ENCODE assay signal across 13 mouse cellular contexts in genomic region chr17:71190589-71190988, GRCm38 (mm10). TPM values are rescaled to one million over a fixed set of nuclear protein-coding genes. Genes with fewer than 3 reads are reported as not detected.
DNase-seq lines count a peak whose midpoint lies in the region; ATAC-seq and TF ChIP-seq lines count a peak whose summit lies in the region.
"Had no signal": no experiment of that assay in that cellular context is flagged by ENCODE, and none has a peak within 500 bp of the region (broad histone marks: within the 10 kb centered on the region; RNA-seq: fewer than 3 reads in every experiment).

No protein-coding gene starts in this region.

- DNase-seq in spleen, postnatal 36 days (ENCODE audit: low spot score in 2 of 2) = peak; percentile 21 to 32
- DNase-seq in spleen, postnatal 14 days (ENCODE audit: low spot score in 2 of 2) = no peak
- no peak for DNase-seq in left cerebral cortex, adult 2 months (ENCODE audit: extremely low spot score in 1 of 2, low spot score in 2 of 2)
- DNase-seq in adrenal gland, adult 8-10 months = no peak
- DNase-seq: cerebellum, adult 11 months; embryo, embryonic 11 days; gastrocnemius, postnatal 25 days; layer of hippocampus, adult 9-11 months had no signal

- 82% methylated on average over 7 of the region's 7 CpGs for WGBS in heart, embryonic 12.5 days

- H3K4me2 ChIP-seq in heart, embryonic 12.5 days = no peak overlapping the region
- H3K4me2 ChIP-seq: hindbrain, embryonic 15.5 days had no signal

- no peak for TF ChIP-seq CTCF in left cerebral cortex, adult 2 months (IDR thresholded peaks at IDR 0.05)

- no peak overlapping the region for H3K4me3 ChIP-seq in left cerebral cortex, adult 2 months
- no peak overlapping the region for H3K4me3 ChIP-seq in heart, embryonic 12.5 days
- H3K4me3 ChIP-seq: hindbrain, embryonic 15.5 days had no signal

- no peak overlapping the region for H3K9ac ChIP-seq in heart, embryonic 12.5 days
- H3K9ac ChIP-seq: hindbrain, embryonic 15.5 days had no signal

- H3K36me3 ChIP-seq in heart, embryonic 12.5 days = no peaks in the 10 kb centered on the region
- H3K36me3 ChIP-seq: hindbrain, embryonic 15.5 days had no signal

- intact Hi-C loops in left cerebral cortex, adult 2 months (cut with DNase I) = no loop called here

- H3K27ac ChIP-seq in left cerebral cortex, adult 2 months = no peak overlapping the region; the same call in 1 of the 2 replicates
- H3K27ac ChIP-seq in heart, embryonic 12.5 days (ENCODE audit: poor library complexity, severe bottlenecking) = no peak overlapping the region
- H3K27ac ChIP-seq: hindbrain, embryonic 15.5 days; kidney, postnatal 0 days had no signal

- 0 out of 2 replicates have a peak, but pooled peaks cover 2% of the 10 kb centered on the region for H3K9me3 ChIP-seq in heart, embryonic 12.5 days (replicated peaks)
- H3K9me3 ChIP-seq: hindbrain, embryonic 15.5 days had no signal

- peaks cover 43% of the 10 kb centered on the region for H3K4me1 ChIP-seq in heart, embryonic 12.5 days (replicated peaks)

- no peaks in the 10 kb centered on the region for H3K27me3 ChIP-seq in heart, embryonic 12.5 days (replicated peaks)
- H3K27me3 ChIP-seq: hindbrain, embryonic 15.5 days had no signal

- peak; percentile 36 for ATAC-seq in granulocyte monocyte progenitor cell, adult 5-6 weeks (replicated peaks; ENCODE audit: poor library complexity, severe bottlenecking)
- peak; percentile 45; the same call in 1 of the 2 replicates for ATAC-seq in megakaryocyte, adult 5-6 weeks (ENCODE audit: poor library complexity, severe bottlenecking)
- no peak for ATAC-seq in heart, embryonic 12.5 days (ENCODE audit: insufficient number of reproducible peaks, low FRiP score)

RNA-seq across cellular contexts. Expression of gene Lpin2, which starts 8.2 kb away (rescaled TPM):
- total RNA-seq in granulocyte monocyte progenitor cell, adult 5-6 weeks (2014; fragmentation: Nextera tagmentation) = 27.0 and 27.9 TPM in 2 replicates
- 24.9 and 42.3 TPM in 2 replicates for total RNA-seq in granulocyte monocyte progenitor cell, adult 5-6 weeks (2017)
- total RNA-seq in megakaryocyte, adult 5-6 weeks (2015) = 21.7 and 25.3 TPM in 2 replicates
- 31.4 and 38.1 TPM in 2 replicates for total RNA-seq in megakaryocyte, adult 5-6 weeks (2017)
- 10 to 100 TPM; 85.2 to 86.5 TPM for total RNA-seq in left cerebral cortex, adult 2 months (2021)
- 22.1 and 23.8 TPM in 2 replicates for polyA plus RNA-seq in heart, embryonic 12.5 days (2016; fragmentation: Nextera tagmentation; extraction: Ambion mirVana)
- 10 to 100 TPM; 43.3 to 68.5 (median 55.2) TPM for total RNA-seq in adrenal gland, adult 8-10 months (2022)

Comparison
In these comparisons a context has a peak if more than half of its experiments do, and no peak if none do; other contexts are left out.
1. DNase-seq: peak in spleen, postnatal 36 days (2 of 2); none in spleen, postnatal 14 days (0 of 2), left cerebral cortex, adult 2 months (0 of 2) and adrenal gland, adult 8-10 months (single experiment).